Mouse (Mus musculus): ENCODE data around the gene Lrmda. TPM values are rescaled to one million over a fixed set of nuclear protein-coding genes. Genes with fewer than 3 reads are reported as not detected.

Lrmda gene
- polyA plus RNA-seq (2012): 8.4 and 11.3 TPM in 2 replicates

DNA sequence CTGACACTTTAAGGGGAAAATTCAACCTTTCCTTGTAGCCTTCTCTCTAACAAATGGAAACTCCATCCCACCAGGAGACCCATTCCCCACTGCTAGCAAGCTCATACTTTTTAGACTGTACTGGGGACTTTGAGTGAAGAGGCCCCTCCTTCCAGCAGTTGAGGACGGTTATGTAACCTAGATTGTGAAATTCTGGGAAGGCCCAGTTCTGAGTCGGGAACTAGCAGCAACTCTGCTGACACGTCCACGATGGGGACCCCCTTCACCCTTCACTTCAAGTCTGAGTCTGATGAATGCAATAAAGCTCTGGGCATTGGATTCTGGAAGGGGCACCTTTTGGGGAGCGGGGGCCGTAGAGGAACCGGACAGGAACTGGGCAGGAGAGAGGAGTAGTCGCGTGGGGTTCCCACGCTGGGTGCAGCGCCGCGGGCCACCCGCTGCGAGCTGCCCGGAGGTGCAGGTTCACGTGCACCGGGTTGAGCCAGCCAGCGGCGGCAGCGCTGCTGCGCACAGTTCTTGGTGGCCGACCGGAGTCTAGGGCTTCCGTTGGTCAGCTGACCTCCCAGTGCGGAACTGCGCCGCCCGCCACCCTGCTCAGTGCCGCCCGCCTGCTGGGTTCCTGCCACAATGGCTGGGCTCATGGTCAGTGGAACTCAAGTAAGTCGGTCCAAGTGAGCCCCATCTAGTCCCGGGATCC, at the start of gene Lrmda:
Gene Lrmda, plus strand, starts transcription at position 461 of the 697 bp plus-strand sequence.

DNA sequence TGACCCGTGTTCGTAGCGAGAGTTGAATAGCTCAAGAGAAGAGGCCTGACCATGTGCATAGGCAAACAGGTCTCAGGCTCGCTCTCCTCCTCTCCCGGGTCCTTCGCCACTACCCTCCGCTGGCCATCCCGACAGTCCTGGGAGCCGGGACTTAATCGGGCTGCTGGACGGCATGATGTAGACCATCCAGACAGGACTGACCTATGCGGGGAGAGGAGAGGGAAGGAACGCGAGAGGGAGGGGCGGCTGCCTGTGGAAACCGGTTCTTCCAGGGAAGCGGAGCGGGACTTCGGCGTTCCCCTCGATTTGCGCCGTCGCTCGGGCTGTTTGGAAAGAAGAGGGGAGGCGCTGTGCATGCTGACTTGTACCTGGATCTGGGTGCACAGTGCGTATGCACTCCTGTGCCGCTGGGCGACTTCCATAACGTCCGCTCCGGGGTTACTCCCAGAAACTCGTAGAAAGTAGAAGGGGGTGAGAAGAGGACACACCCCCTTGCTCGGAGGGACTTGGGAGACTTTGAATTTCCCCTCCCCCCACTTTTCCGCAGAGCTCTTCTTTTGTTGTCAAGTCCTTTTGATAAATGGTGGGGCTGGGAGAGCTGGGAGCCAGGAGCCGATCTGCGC, 30.1 kb upstream of the Lrmda start, which contains the start of gene Zfp503:
Gene Zfp503, minus strand, starts transcription at position 311 of the 623 bp plus-strand sequence.

Other genes with a start within 250 kb of the Lrmda start
- 440 and 530 TPM in 2 replicates for gene Vdac2, start 194.5 kb upstream of the Lrmda start, polyA plus RNA-seq (2012)
- 42.8 and 50.1 TPM in 2 replicates for gene Comtd1, start 170.7 kb upstream of the Lrmda start, polyA plus RNA-seq (2012)
- 6.2 and 6.3 TPM in 2 replicates for gene Zfp503, start 30.1 kb upstream of the Lrmda start, polyA plus RNA-seq (2012)